Mouse (Mus musculus) stomach, embryonic 16.5 days (tissue): ENCODE results near the gene Gm8180. TPM values are rescaled to one million over a fixed set of nuclear protein-coding genes. Genes with fewer than 3 reads are reported as not detected.
"Not testable (repeated sequence)": the region's sequence is repeated elsewhere in the genome, so short reads cannot be mapped to it uniquely, and the experiment has no call there.

Experiments
- ATAC-seq: fragments of 200-750 bp; cut with Nextera tagmentation; 2 replicates; pipeline ENCODE4 v1.8.0; 2017; ENCODE audit warnings: moderate number of reproducible peaks, moderate TSS enrichment; ENCODE audit not compliant: insufficient read depth, low FRiP score
- H3K27ac ChIP-seq: fragments of 300-500 bp; sonication (generic); 2 replicates; pipeline ENCODE4 v1.5.1; 2014; ENCODE audit warnings: low read length
- H3K27me3 ChIP-seq: fragments of 300-500 bp; sonication (generic); 2 replicates; pipeline ENCODE4 v1.6.1; 2014; ENCODE audit warnings: low read length, control low read depth, mixed read lengths; ENCODE audit not compliant: control insufficient read depth, insufficient read depth
- H3K36me3 ChIP-seq: fragments of 300-500 bp; sonication (generic); 2 replicates; pipeline ENCODE4 v1.6.1; 2014; ENCODE audit warnings: low read length; ENCODE audit not compliant: control insufficient read depth, insufficient read depth
- H3K4me1 ChIP-seq: fragments of 300-500 bp; sonication (generic); 2 replicates; pipeline ENCODE4 v1.6.1; 2014; ENCODE audit warnings: low read length, control low read depth, mixed read lengths; ENCODE audit not compliant: control insufficient read depth, insufficient read depth
- H3K4me2 ChIP-seq: fragments of 300-500 bp; sonication (generic); 2 replicates; pipeline ENCODE4 v1.6.1; 2014; ENCODE audit warnings: low read depth, low read length, mixed read lengths
- H3K4me3 ChIP-seq: fragments of 300-500 bp; sonication (generic); replicated peaks from 2 replicates; pipeline ENCODE4 v1.5.1; 2014; ENCODE audit warnings: mild to moderate bottlenecking, low read length
- H3K9ac ChIP-seq: fragments of 300-500 bp; sonication (generic); 2 replicates; pipeline ENCODE4 v1.6.1; 2014; ENCODE audit warnings: low read length
- H3K9me3 ChIP-seq: fragments of 300-500 bp; sonication (generic); replicated peaks from 2 replicates; pipeline ENCODE4 v1.6.1; 2016; ENCODE audit warnings: low read length, control low read depth; ENCODE audit not compliant: control insufficient read depth
- WGBS: fragments of 180-500 bp; shearing (Covaris S2); extraction: QIAGEN DNeasy Blood & Tissue Kit; methylation state at CpG from one replicate; pipeline ENCODE4 v1.1.7; 2014; 5-methylcytosine and 5-hydroxymethylcytosine counted together
- polyA plus RNA-seq: library from polyadenylated mRNA; unstranded; fragments of >200 nt; fragmentation: Nextera tagmentation; extraction: Ambion mirVana; gene quantifications from 2 replicates; pipeline ENCODE4 v1.2.1, GENCODE M21; 2015

The Gm8180 gene
- polyA plus RNA-seq: not detected in 2 replicates

DNA sequence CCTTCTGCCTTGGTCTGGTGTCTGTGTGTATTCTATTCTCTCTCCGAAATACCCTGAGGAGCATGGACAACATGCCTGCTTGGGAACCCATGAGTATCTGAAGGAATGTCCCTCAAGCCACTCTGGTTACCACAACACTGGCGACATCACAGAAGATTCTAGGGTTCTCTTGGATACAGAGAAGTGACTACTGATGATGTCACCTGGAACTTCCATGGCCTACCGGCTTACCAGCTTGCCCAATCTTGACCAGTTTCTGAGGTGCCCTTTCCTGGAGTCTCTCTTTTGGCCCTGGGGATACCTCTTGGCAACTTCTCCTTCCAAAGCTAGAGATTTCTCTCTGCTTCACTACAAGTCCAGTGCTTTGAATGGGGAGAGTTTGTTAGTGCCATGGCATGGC is at the start of gene Gm8180:
Gene Gm8180 (minus strand): TSS at position 101 of the 400 bp plus-strand sequence.
- ATAC-seq, H3K9ac ChIP-seq, H3K27me3 ChIP-seq, H3K27ac ChIP-seq, H3K4me2 ChIP-seq, H3K9me3 ChIP-seq, H3K4me1 ChIP-seq, H3K4me3 ChIP-seq, H3K36me3 ChIP-seq: not testable (repeated sequence)
- WGBS: 89% methylated on average over 3 of the region's 3 CpGs

DNA sequence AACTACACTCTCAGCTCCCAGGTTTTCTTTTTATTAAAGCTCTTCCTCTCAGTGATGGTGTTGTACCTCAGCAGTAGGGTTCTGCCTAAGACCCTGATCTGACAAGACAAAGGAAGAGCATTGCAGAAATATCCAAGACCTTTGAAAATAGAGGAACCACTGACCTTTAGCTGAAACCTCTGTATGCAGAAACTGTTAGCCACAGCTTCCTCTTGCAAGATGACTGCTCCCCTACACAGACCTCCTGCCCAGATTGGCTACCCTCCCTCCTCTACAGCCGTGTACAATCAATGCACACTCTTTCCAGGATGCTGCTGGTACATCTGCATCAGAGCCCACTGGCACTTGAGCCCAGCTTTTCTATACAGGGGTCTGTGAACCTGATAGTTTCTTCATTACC is 45.8 kb upstream of the Gm8180 start:
- H3K9me3 ChIP-seq, H3K4me3 ChIP-seq, H3K27ac ChIP-seq, H3K27me3 ChIP-seq, H3K36me3 ChIP-seq, H3K9ac ChIP-seq, ATAC-seq, H3K4me2 ChIP-seq, H3K4me1 ChIP-seq: not testable (repeated sequence)
- WGBS: 77% methylated on average over 1 of the region's 1 CpGs

DNA sequence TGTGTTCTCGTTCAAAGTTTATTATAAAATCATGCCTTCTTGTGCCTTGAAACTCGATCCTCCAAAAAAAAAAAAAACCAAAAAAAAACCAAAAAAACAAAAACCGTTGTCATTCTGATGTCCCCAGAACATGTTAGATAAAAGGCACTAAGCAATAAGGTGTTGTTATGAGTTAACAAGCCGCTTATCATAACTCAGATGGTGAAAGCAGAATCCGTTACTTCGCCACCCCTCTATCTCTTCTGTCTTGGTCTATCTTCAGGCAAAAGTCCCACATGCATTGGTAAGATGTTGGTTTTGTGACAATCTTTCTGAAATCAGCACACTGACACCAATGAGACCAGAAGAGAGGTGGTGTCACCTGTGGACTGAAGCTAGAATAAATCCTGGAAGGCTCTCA is 39.6 kb upstream of the Gm8180 start:
- not testable (repeated sequence) for H3K36me3 ChIP-seq, H3K27ac ChIP-seq, H3K27me3 ChIP-seq, H3K4me2 ChIP-seq, H3K9ac ChIP-seq, H3K4me3 ChIP-seq, H3K9me3 ChIP-seq, H3K4me1 ChIP-seq, ATAC-seq
- WGBS: 79% methylated on average over 6 of the region's 6 CpGs

DNA sequence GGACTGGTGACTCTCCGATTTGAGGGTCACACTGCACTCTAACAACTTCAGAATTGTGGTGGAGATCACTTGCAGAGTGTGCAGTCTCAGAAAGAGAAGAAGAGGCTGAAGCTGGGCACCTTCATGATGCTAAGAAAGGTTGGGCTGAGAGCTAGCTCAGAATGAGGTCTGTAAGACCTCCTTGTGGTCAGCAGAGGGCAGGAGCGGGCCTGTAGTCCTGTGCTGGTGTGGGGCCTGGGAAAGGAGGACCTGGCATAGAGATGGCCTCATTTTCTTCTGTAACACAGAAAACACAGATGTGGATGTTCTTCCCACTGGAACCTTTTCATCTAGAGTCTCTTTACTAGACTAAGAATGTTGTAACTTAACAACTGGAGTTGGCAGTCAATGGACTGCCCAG is 37.3 kb upstream of the Gm8180 start:
- not testable (repeated sequence) for H3K36me3 ChIP-seq, H3K4me2 ChIP-seq, ATAC-seq, H3K4me3 ChIP-seq, H3K4me1 ChIP-seq, H3K9ac ChIP-seq, H3K9me3 ChIP-seq, H3K27ac ChIP-seq, H3K27me3 ChIP-seq
- 36% methylated on average over 1 of the region's 2 CpGs for WGBS

DNA sequence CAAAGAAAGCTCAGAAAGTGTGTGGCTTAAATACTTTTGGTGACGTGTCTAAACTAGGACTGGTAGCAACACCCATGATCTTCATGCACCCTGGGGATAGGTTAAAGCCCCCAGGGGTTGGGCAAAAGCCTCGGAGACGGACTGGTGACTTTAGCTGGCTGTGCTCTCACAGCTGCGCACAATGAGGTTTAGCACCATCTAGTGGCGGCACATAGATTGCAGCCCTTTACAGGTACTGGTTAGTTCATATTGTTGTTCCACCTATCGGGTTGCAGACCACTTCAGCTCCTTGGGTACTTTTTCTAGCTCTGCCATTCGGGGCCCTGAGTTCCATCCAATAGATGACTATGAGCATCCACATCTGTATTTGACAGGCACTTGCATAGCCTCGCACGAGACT is 27.9 kb upstream of the Gm8180 start:
- not testable (repeated sequence) for H3K27me3 ChIP-seq
- 69% methylated on average over 8 of the region's 9 CpGs for WGBS

DNA sequence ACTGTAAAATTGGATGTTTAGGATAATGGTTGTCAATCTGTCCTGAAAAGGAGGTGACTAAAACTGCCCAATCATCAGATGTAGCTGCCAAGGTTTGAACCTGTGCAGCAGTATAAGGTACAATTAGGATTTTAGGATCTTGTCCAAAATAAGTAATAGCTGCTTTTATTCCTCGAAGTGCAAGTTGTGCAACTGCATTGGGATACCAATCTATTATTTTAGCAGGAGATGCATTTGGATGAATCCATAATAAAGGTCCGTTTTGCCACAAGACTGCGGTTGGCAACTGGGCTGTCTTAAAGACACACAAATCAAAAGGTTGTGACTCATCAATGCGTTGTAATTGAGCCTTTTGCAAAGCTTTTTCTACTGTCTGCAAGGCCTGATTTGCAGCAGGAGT is 23.6 kb upstream of the Gm8180 start:
- H3K9me3 ChIP-seq, H3K4me1 ChIP-seq, ATAC-seq, H3K27me3 ChIP-seq, H3K4me2 ChIP-seq, H3K36me3 ChIP-seq, H3K9ac ChIP-seq, H3K4me3 ChIP-seq, H3K27ac ChIP-seq: not testable (repeated sequence)
- WGBS: 81% methylated on average over 3 of the region's 4 CpGs

More for the DNA sequence above, 27.9 kb upstream of the Gm8180 start:
- H3K9me3 ChIP-seq, H3K9ac ChIP-seq, H3K4me3 ChIP-seq, H3K4me2 ChIP-seq, H3K27ac ChIP-seq, H3K36me3 ChIP-seq, H3K4me1 ChIP-seq, ATAC-seq: not testable (repeated sequence)

DNA sequence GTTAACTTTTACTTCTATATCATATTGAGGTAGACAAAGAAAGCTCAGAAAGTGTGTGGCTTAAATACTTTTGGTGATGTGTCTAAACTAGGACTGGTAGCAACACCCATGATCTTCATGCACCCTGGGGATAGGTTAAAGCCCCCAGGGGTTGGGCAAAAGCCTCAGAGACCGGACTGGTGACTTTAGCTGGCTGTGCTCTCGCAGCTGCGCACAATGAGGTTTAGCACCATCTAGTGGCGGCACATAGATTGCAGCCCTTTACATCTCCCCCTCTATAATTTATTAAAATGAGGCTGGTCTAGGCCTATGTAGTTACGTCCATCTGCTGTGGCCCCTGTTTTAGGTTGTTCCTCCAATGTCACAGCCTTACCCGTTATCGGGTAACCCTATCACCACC is 19.9 kb upstream of the Gm8180 start:
- not testable (repeated sequence) for ATAC-seq, H3K4me2 ChIP-seq, H3K27me3 ChIP-seq, H3K27ac ChIP-seq, H3K9ac ChIP-seq, H3K4me1 ChIP-seq, H3K9me3 ChIP-seq, H3K4me3 ChIP-seq, H3K36me3 ChIP-seq
- WGBS: 24% methylated on average over 7 of the region's 7 CpGs

DNA sequence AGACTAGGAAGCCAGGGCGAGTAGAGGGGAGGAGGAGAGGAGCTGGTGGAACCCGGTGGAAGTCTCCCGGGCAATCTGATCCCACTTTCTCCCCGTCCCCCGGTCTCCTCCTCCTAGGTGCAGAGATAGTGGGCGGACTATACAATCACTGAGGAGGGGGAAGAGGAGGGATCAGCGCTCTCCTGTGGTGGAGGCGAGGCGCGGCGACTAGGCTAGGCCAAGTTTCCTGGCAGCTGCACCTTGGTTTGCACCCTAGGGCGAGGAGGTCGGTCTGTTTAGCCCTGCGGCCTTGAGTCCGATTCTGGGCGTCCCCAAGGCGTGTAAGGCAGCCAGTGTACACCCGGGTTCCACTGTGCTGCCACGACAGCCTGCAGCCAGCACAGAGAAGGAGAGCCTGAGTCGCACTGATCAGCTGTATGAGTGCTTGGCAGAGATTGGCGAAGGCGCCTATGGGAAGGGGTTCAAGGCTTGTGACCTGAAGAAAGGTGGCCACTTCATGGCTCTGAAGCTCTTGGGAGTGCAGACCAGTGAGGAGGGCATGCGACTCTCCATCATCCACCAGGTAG is 12.4 kb upstream of the Gm8180 start:
- H3K27ac ChIP-seq, H3K9ac ChIP-seq, H3K27me3 ChIP-seq, H3K36me3 ChIP-seq, H3K9me3 ChIP-seq, H3K4me1 ChIP-seq: not testable (repeated sequence)
- H3K4me2 ChIP-seq: peak overlapping the region; percentile 45
- WGBS: 14% methylated on average over 23 of the region's 23 CpGs
- H3K4me3 ChIP-seq: peak overlapping the region; percentile 9; the same call in 1 of the 2 replicates
- peak; percentile 29; the same call in 1 of the 2 replicates for ATAC-seq

DNA sequence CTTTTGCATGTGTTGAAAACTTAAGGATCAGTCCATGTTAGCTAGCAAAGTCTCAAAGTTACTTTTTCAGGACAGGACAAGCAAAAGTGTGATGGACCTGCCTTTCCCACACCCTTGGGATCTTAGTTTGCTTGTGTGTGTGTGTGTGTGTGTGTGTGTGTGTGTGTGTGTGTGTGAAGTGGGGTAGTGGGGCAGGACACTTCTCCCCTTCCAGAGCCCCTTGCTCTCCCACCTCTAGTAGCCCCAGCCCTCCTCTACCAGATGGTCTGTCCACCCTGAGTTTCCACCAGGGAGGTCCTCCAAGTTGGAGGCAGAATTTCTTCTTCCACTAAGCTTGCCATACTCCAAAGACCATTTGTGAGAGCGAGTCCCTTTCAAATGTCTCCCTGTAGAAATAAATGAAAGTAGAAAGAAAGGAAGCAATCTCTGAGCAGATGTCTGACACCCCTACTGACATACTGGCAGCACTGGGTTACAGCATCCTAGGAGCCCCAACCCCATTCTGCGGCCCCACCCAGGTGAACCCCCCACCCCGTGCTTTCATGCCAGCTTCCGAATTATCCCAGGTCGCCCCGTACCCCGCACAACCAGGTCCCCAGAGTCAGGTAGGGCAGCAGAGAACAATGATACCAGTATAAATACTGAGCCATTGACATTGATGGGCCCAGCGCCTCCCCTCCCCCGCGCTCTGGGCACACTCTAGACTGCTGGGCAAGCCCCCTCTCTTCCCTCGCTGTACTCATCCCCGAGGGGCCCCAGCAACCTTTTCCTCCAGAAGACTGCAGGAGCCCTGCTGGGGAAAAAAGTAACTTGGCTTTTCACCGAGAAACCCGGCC is 11.7 kb upstream of the Gm8180 start:
- Histone ChIP-seq H3K9me3 (no peaks in the 10 kb centered on the region), H3K4me3 (peak overlapping the region; percentile 9; the same call in 1 of the 2 replicates), H3K36me3 (no peaks in the 10 kb centered on the region), H3K4me1 (no peaks in the 10 kb centered on the region), H3K27ac (no peak overlapping the region), H3K4me2 (peak overlapping the region; percentile 45), H3K9ac (no peak overlapping the region), H3K27me3 (no peaks in the 10 kb centered on the region)
- 13% methylated on average over 14 of the region's 14 CpGs for WGBS
- ATAC-seq: 0 out of 2 replicates have a peak, but pooled peaks have one; percentile 10
